ENCODE assay signal across 27 mouse cellular contexts in the genomic region with DNA sequence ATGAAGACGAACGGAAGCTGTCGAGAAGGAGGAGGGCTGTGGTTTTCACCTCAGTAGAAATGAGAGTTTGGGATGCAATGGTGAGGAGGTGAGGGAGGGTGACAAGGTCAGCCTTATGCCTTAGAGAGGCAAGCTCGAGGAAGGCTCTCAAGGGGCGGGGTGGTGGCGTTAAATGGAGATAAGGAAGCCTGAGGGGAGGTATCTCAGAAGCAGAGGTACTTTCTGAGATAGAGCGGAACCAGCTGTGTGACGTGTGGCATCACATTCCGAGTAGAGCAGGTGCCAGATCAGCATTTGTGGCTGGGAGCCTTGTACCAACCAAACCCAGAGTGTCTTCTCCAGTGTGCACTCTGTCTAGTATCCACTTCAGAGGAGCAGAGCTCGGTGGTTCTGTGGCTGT.
DNase-seq lines count a peak whose midpoint lies in the region; ATAC-seq lines count a peak whose summit lies in the region.
"Had no signal": no experiment of that assay in that cellular context is flagged by ENCODE, and none has a peak within 500 bp of the region (broad histone marks: within the 10 kb centered on the region; RNA-seq: fewer than 3 reads in every experiment).

No protein-coding gene starts in this region.

- ATAC-seq in limb, embryonic 12.5 days (ENCODE audit: insufficient number of reproducible peaks, insufficient read depth, low FRiP score, low TSS enrichment, low read depth) = 0 out of 2 replicates have a peak, but pooled peaks have one; percentile 10
- peak; percentile 61 for ATAC-seq in megakaryocyte-erythroid progenitor cell, adult 5-6 weeks (replicated peaks; ENCODE audit: low FRiP score, low TSS enrichment, poor library complexity, severe bottlenecking)
- ATAC-seq: CD4-positive, CD25-positive, alpha-beta regulatory T cell, adult 4 months; forebrain, postnatal 0 days had no signal

- peaks cover 22% of the 10 kb centered on the region for H3K4me1 ChIP-seq in heart, embryonic 10.5 days
- H3K4me1 ChIP-seq in limb, embryonic 12.5 days (replicated peaks) = peaks cover 31% of the 10 kb centered on the region
- H3K4me1 ChIP-seq in limb, embryonic 10.5 days = peaks cover 16% of the 10 kb centered on the region

- H3K4me3 ChIP-seq in heart, embryonic 10.5 days = no peak overlapping the region
- H3K4me3 ChIP-seq in limb, embryonic 12.5 days (replicated peaks) = no peak overlapping the region
- no peak overlapping the region for H3K4me3 ChIP-seq in limb, embryonic 10.5 days
- H3K4me3 ChIP-seq: embryonic facial prominence, embryonic 13.5 days; forebrain, embryonic 10.5 days; heart, embryonic 15.5 days; hindbrain, embryonic 13.5 days; midbrain, embryonic 12.5 days; myocyte; neural tube, embryonic 12.5 days had no signal

- no peak overlapping the region for H3K4me2 ChIP-seq in limb, embryonic 12.5 days
- H3K4me2 ChIP-seq: embryonic facial prominence, embryonic 13.5 days; heart, embryonic 15.5 days; hindbrain, embryonic 13.5 days; midbrain, embryonic 12.5 days; neural tube, embryonic 12.5 days had no signal

- H3K9ac ChIP-seq in limb, embryonic 12.5 days (replicated peaks) = no peak overlapping the region
- H3K9ac ChIP-seq: embryonic facial prominence, embryonic 13.5 days; forebrain, postnatal 0 days; heart, embryonic 15.5 days; hindbrain, embryonic 13.5 days; liver, embryonic 14.5 days; midbrain, embryonic 12.5 days; neural tube, embryonic 12.5 days had no signal

- H3K27ac ChIP-seq in heart, embryonic 10.5 days = no peak overlapping the region
- H3K27ac ChIP-seq in limb, embryonic 12.5 days = no peak overlapping the region
- no peak overlapping the region for H3K27ac ChIP-seq in limb, embryonic 10.5 days
- H3K27ac ChIP-seq: embryonic facial prominence, embryonic 13.5 days; forebrain, embryonic 10.5 days; heart, embryonic 15.5 days; hindbrain, embryonic 13.5 days; kidney, postnatal 0 days; liver, embryonic 14.5 days; midbrain, embryonic 12.5 days; neural tube, embryonic 12.5 days had no signal

- no peaks in the 10 kb centered on the region for H3K27me3 ChIP-seq in heart, embryonic 10.5 days (ENCODE audit: insufficient read depth, poor library complexity, severe bottlenecking)
- H3K27me3 ChIP-seq in limb, embryonic 12.5 days = no peaks in the 10 kb centered on the region
- no peaks in the 10 kb centered on the region for H3K27me3 ChIP-seq in limb, embryonic 10.5 days (ENCODE audit: low read depth, poor library complexity, severe bottlenecking)
- H3K27me3 ChIP-seq: embryonic facial prominence, embryonic 13.5 days; heart, embryonic 15.5 days; hindbrain, embryonic 13.5 days; midbrain, embryonic 12.5 days; neural tube, embryonic 12.5 days had no signal

- 64% methylated on average over 10 of the region's 10 CpGs for WGBS in heart, embryonic 10.5 days
- WGBS in limb, embryonic 12.5 days = 87% methylated on average over 10 of the region's 10 CpGs
- WGBS in limb, embryonic 10.5 days = 90% methylated on average over 10 of the region's 10 CpGs

- peak; percentile 42 for DNase-seq in heart, embryonic 10.5 days (ENCODE audit: low spot score)
- no peak for DNase-seq in heart, adult 9 months (ENCODE audit: low spot score in 2 of 2)
- no peak for DNase-seq in limb, embryonic 10.5 days (ENCODE audit: low spot score)
- DNase-seq in testis, postnatal 14 days (ENCODE audit: low spot score) = peak; percentile 3
- DNase-seq in embryo, embryonic 10.5 days (ENCODE audit: low spot score) = no peak
- DNase-seq: adrenal gland, postnatal 25 days; cerebellum, adult 11-12 months; cerebellum, adult 9-11 months; forebrain, postnatal 0 days; gastrocnemius, postnatal 14 days; heart, adult 18-20 months; kidney, adult 2 months; liver; lung, adult 2 months; thymus, postnatal 14 days had no signal

- H3K9me3 ChIP-seq in heart, embryonic 10.5 days = no peaks in the 10 kb centered on the region
- H3K9me3 ChIP-seq in limb, embryonic 12.5 days = no peaks in the 10 kb centered on the region
- H3K9me3 ChIP-seq in limb, embryonic 10.5 days (replicated peaks) = no peaks in the 10 kb centered on the region
- H3K9me3 ChIP-seq: embryonic facial prominence, embryonic 13.5 days; forebrain, embryonic 10.5 days; heart, embryonic 15.5 days; hindbrain, embryonic 13.5 days; midbrain, embryonic 12.5 days; neural tube, embryonic 12.5 days had no signal

- H3K36me3 ChIP-seq in heart, embryonic 10.5 days = no peaks in the 10 kb centered on the region
- H3K36me3 ChIP-seq in limb, embryonic 12.5 days = peaks cover 15% of the 10 kb centered on the region; the same call in 1 of the 2 replicates
- H3K36me3 ChIP-seq in limb, embryonic 10.5 days = 0 out of 2 replicates have a peak, but pooled peaks cover 6% of the 10 kb centered on the region
- H3K36me3 ChIP-seq: heart, embryonic 15.5 days had no signal

Comparison
In these comparisons a context has a peak if more than half of its experiments do, and no peak if none do; other contexts are left out.
1. DNase-seq: peak in heart, embryonic 10.5 days (single experiment) and testis, postnatal 14 days (single experiment); none in heart, adult 9 months (0 of 2), limb, embryonic 10.5 days (single experiment) and embryo, embryonic 10.5 days (single experiment).